Mouse (Mus musculus) liver, embryonic 11.5 days (tissue): ENCODE measurements around the gene Gsto1. TPM values are rescaled to one million over a fixed set of nuclear protein-coding genes. Genes with fewer than 3 reads are reported as not detected.

Experiments
- ATAC-seq: fragments of 200-750 bp; cut with Nextera tagmentation; replicated peaks from 2 replicates; pipeline ENCODE4 v1.8.0; 2017; ENCODE audit warnings: moderate number of reproducible peaks, mild to moderate bottlenecking, moderate TSS enrichment, moderate library complexity; ENCODE audit not compliant: low FRiP score
- DNase-seq: peaks from one replicate; pipeline ENCODE4 v3.0.0-alpha.2; 2017; ENCODE audit warnings: low spot score
- H3K27ac ChIP-seq: fragments of 300-500 bp; sonication (generic); 2 replicates; pipeline ENCODE4 v1.5.1; 2014; ENCODE audit warnings: mild to moderate bottlenecking, low read depth, low read length, control low read depth
- H3K27me3 ChIP-seq: fragments of 300-500 bp; sonication (generic); replicated peaks from 2 replicates; pipeline ENCODE4 v1.6.1; 2014; ENCODE audit warnings: low read length, mixed read lengths; ENCODE audit not compliant: control insufficient read depth, insufficient read depth
- H3K36me3 ChIP-seq: fragments of 300-500 bp; sonication (generic); 2 replicates; pipeline ENCODE4 v1.6.1; 2014; ENCODE audit warnings: mild to moderate bottlenecking, low read length, moderate library complexity, mixed read lengths; ENCODE audit not compliant: control insufficient read depth, insufficient read depth
- H3K4me1 ChIP-seq: fragments of 300-500 bp; sonication (generic); replicated peaks from 2 replicates; pipeline ENCODE4 v1.6.1; 2014; ENCODE audit warnings: low read length, mixed read lengths; ENCODE audit not compliant: control insufficient read depth, insufficient read depth
- H3K4me2 ChIP-seq: fragments of 300-500 bp; sonication (generic); 2 replicates; pipeline ENCODE4 v1.6.1; 2014; ENCODE audit warnings: mild to moderate bottlenecking, control low read depth, moderate library complexity
- H3K4me3 ChIP-seq: fragments of 300-500 bp; sonication (generic); 2 replicates; pipeline ENCODE4 v1.5.1; 2014; ENCODE audit warnings: low read depth, low read length, control low read depth
- H3K9ac ChIP-seq: fragments of 300-500 bp; sonication (generic); 2 replicates; pipeline ENCODE4 v1.6.1; 2014; ENCODE audit warnings: low read depth, low read length, control low read depth
- H3K9me3 ChIP-seq: fragments of 300-500 bp; sonication (generic); 2 replicates; pipeline ENCODE4 v1.6.1; 2016; ENCODE audit warnings: low read length, inconsistent platforms, mixed read lengths; ENCODE audit not compliant: control insufficient read depth
- WGBS: fragments of 180-500 bp; shearing (Covaris S2); extraction: QIAGEN DNeasy Blood & Tissue Kit; methylation state at CpG from one replicate; pipeline ENCODE4 v1.1.7; 2014; 5-methylcytosine and 5-hydroxymethylcytosine counted together
- polyA plus RNA-seq: library from polyadenylated mRNA; unstranded; fragments of >200 nt; fragmentation: Nextera tagmentation; extraction: Ambion mirVana; gene quantifications from 2 replicates; pipeline ENCODE4 v1.2.1, GENCODE M21; 2014

Gene Gsto1
- polyA plus RNA-seq, 1 experiment from 2014 or later, result 183 TPM

DNA sequence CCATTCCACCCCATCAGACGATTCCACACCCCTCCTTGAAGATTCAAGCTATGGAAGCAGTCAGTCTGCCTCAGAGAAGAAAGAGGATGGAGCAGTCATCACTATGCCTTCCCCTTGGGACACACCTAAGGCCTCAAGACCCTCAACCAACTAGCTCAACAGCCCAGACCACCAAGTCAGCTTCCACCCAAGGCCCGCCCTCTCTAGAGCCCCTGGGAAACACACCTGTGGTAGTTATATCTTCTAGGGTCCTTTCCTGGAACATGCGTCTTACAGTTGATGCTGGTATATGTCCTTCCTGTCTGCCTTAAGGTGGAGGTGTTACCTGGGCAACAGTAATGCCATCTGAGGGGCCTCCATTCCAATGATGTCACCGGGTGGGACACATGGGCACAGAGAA, 59.4 kb downstream of the Gsto1 start:
- Histone ChIP-seq H3K4me2 (no peak overlapping the region), H3K9me3 (no peaks in the 10 kb centered on the region), H3K9ac (no peak overlapping the region), H3K27me3 (no peaks in the 10 kb centered on the region), H3K36me3 (no peaks in the 10 kb centered on the region; the same call in 1 of the 2 replicates), H3K27ac (no peak overlapping the region), H3K4me1 (peaks cover 25% of the 10 kb centered on the region), H3K4me3 (no peak overlapping the region)
- DNase-seq (no peak), ATAC-seq (no peak)
- 83% methylated on average over 4 of the region's 4 CpGs for WGBS

Other genes starting within 250 kb of the Gsto1 start
- 0.36 and 0.97 TPM in 2 replicates for gene Col17a1, start 162.9 kb upstream of the Gsto1 start, polyA plus RNA-seq
- gene Sfr1, start 123.3 kb upstream of the Gsto1 start, polyA plus RNA-seq, result 218 and 238 TPM in 2 replicates
- 0.55 and 0.67 TPM in 2 replicates for gene Gsto2, start 10.6 kb downstream of the Gsto1 start, polyA plus RNA-seq
- 0.04 TPM in 1 of 2 replicates, not detected in the other for gene Cfap43, start 64.3 kb downstream of the Gsto1 start, polyA plus RNA-seq
- 9.2 and 9.8 TPM in 2 replicates for gene Itprip, start 64.3 kb downstream of the Gsto1 start, polyA plus RNA-seq
- gene Cfap58, start 82.7 kb downstream of the Gsto1 start, polyA plus RNA-seq, result 0.04 TPM in 1 of 2 replicates, not detected in the other